Comparison of ENCODE assay signal across 9 mouse cellular contexts in the genomic region with DNA sequence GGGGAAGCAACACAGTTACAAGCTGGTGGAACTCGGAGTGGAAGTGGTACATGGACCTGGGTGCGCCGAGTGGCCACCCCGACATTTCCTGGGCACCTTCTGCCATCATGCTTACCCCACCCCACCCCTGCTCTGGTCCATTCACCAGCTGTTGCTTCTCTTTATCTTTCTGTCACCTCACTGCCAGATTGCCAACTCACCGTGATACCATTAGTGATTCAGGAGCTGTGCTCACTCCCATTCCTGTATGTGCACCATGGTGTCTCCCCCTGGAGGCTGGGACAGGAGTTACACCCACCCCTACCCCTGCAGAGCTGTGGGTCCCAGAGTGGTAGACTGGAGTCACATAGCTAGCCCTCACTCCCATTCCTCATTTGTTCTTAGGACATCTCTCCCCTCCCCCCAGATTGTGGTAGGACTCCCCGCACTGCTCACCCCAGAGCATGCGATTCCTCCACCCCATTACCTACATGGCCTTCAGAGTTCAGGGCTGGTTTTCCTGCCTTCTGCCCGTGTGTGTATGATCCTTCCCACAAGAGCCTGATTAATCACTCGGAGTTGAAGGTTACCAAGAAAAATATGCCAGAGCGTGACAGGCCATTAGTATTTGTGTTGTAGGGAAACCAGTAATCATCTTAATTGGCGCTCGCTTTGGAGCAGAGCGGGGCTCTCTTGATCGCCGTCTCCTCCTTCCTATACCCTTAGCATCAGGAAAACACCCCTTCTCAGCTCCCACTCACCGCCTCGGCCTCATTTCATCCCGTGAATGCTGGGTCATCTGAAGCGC. TPM values are rescaled to one million over a fixed set of nuclear protein-coding genes. Genes with fewer than 3 reads are reported as not detected.
DNase-seq lines count a peak whose midpoint lies in the region; ATAC-seq lines count a peak whose summit lies in the region.
"Had no signal": no experiment of that assay in that cellular context is flagged by ENCODE, and none has a peak within 500 bp of the region (broad histone marks: within the 10 kb centered on the region; RNA-seq: fewer than 3 reads in every experiment).

No protein-coding gene starts in this region.

- no peak overlapping the region for H3K4me2 ChIP-seq in heart, embryonic 11.5 days
- no peak overlapping the region for H3K4me2 ChIP-seq in embryonic facial prominence, embryonic 11.5 days (ENCODE audit: low read depth, low read length)
- no peak overlapping the region for H3K4me2 ChIP-seq in liver, embryonic 11.5 days
- H3K4me2 ChIP-seq: limb, embryonic 15.5 days had no signal

- intact Hi-C loops in left cerebral cortex, postnatal 10 days (cut with DNase I) = no loop called here

- peak; percentile 18 to 39 for DNase-seq in heart, adult 18-20 months
- peak; percentile 35 for DNase-seq in 3134 (ENCODE audit: extremely low read depth, insufficient read length, low spot score)
- DNase-seq in Muller cell, postnatal 12 days (ENCODE audit: inconsistent ontology term) = peak; percentile 57
- DNase-seq in embryonic facial prominence, embryonic 11.5 days (ENCODE audit: low spot score) = peak; percentile 42
- DNase-seq in liver, embryonic 11.5 days (ENCODE audit: low spot score) = no peak
- DNase-seq in spleen, adult 12 weeks (ENCODE audit: low spot score) = peak; percentile 19
- no peak for DNase-seq in left cerebral cortex, postnatal 10 days (ENCODE audit: extremely low spot score in 1 of 2, low spot score in 2 of 2)

- H3K27me3 ChIP-seq in heart, embryonic 11.5 days (ENCODE audit: control insufficient read depth, insufficient read depth, low read length) = no peaks in the 10 kb centered on the region
- no peaks in the 10 kb centered on the region for H3K27me3 ChIP-seq in embryonic facial prominence, embryonic 11.5 days (ENCODE audit: control insufficient read depth, insufficient read depth, low read length)
- H3K27me3 ChIP-seq in liver, embryonic 11.5 days (replicated peaks; ENCODE audit: control insufficient read depth, insufficient read depth, low read length) = no peaks in the 10 kb centered on the region
- H3K27me3 ChIP-seq: limb, embryonic 15.5 days had no signal

- no peak for ATAC-seq in heart, embryonic 11.5 days (replicated peaks; ENCODE audit: insufficient number of reproducible peaks, low FRiP score, low TSS enrichment)
- ATAC-seq in embryonic facial prominence, embryonic 11.5 days (replicated peaks; ENCODE audit: insufficient number of reproducible peaks, low FRiP score, low TSS enrichment, low read depth) = 0 out of 2 replicates have a peak, but pooled peaks have one; percentile 49
- 0 out of 2 replicates have a peak, but pooled peaks have one; percentile 7 for ATAC-seq in liver, embryonic 11.5 days (replicated peaks; ENCODE audit: low FRiP score)

- peaks cover 26% of the 10 kb centered on the region for H3K4me1 ChIP-seq in heart, embryonic 11.5 days (ENCODE audit: control insufficient read depth, insufficient read depth, low read length)
- no peaks in the 10 kb centered on the region; the same call in 1 of the 2 replicates for H3K4me1 ChIP-seq in embryonic facial prominence, embryonic 11.5 days (ENCODE audit: control insufficient read depth, insufficient read depth, low read length)
- no peaks in the 10 kb centered on the region for H3K4me1 ChIP-seq in liver, embryonic 11.5 days (replicated peaks; ENCODE audit: control insufficient read depth, insufficient read depth, low read length)

- H3K27ac ChIP-seq in heart, embryonic 11.5 days (ENCODE audit: low read depth, low read length) = no peak overlapping the region
- H3K27ac ChIP-seq in embryonic facial prominence, embryonic 11.5 days (replicated peaks; ENCODE audit: low read depth, low read length) = no peak overlapping the region
- no peak overlapping the region for H3K27ac ChIP-seq in liver, embryonic 11.5 days (ENCODE audit: low read depth, low read length)
- H3K27ac ChIP-seq: limb, embryonic 15.5 days had no signal

- no peaks in the 10 kb centered on the region for H3K36me3 ChIP-seq in heart, embryonic 11.5 days (ENCODE audit: control insufficient read depth, insufficient read depth, low read length)
- H3K36me3 ChIP-seq in embryonic facial prominence, embryonic 11.5 days (replicated peaks; ENCODE audit: control insufficient read depth, insufficient read depth, low read depth, low read length) = no peaks in the 10 kb centered on the region
- H3K36me3 ChIP-seq in liver, embryonic 11.5 days (ENCODE audit: control insufficient read depth, insufficient read depth, low read length) = peaks cover 2% of the 10 kb centered on the region; the same call in 1 of the 2 replicates
- H3K36me3 ChIP-seq: limb, embryonic 15.5 days had no signal

- no peak overlapping the region for H3K4me3 ChIP-seq in heart, embryonic 11.5 days (ENCODE audit: low read depth, low read length)
- no peak overlapping the region for H3K4me3 ChIP-seq in embryonic facial prominence, embryonic 11.5 days (ENCODE audit: low read depth, low read length)
- no peak overlapping the region for H3K4me3 ChIP-seq in liver, embryonic 11.5 days (ENCODE audit: low read depth, low read length)
- H3K4me3 ChIP-seq: limb, embryonic 15.5 days had no signal

- H3K9ac ChIP-seq in heart, embryonic 11.5 days (ENCODE audit: low read depth, low read length) = no peak overlapping the region
- H3K9ac ChIP-seq in embryonic facial prominence, embryonic 11.5 days (replicated peaks; ENCODE audit: low read length) = no peak overlapping the region
- no peak overlapping the region for H3K9ac ChIP-seq in liver, embryonic 11.5 days (ENCODE audit: low read depth, low read length)
- H3K9ac ChIP-seq: limb, embryonic 15.5 days had no signal

- no peaks in the 10 kb centered on the region for H3K9me3 ChIP-seq in heart, embryonic 11.5 days (replicated peaks; ENCODE audit: control insufficient read depth, low read length)
- H3K9me3 ChIP-seq in embryonic facial prominence, embryonic 11.5 days (replicated peaks; ENCODE audit: control insufficient read depth, low read length) = no peaks in the 10 kb centered on the region
- H3K9me3 ChIP-seq in liver, embryonic 11.5 days (ENCODE audit: control insufficient read depth, low read length) = no peaks in the 10 kb centered on the region
- H3K9me3 ChIP-seq: limb, embryonic 15.5 days had no signal

- 83% methylated on average over 19 of the region's 19 CpGs for WGBS in heart, embryonic 11.5 days (ENCODE audit: insufficient replicate concordance)
- WGBS in embryonic facial prominence, embryonic 11.5 days = 75% methylated on average over 19 of the region's 19 CpGs
- 78% methylated on average over 19 of the region's 19 CpGs for WGBS in liver, embryonic 11.5 days

RNA-seq across cellular contexts. Expression of a gene that starts 54.0 kb away (rescaled TPM):
- total RNA-seq in heart, adult 18-20 months (2021) = 10 to 100 TPM; 48.5 to 51.8 TPM
- polyA plus RNA-seq in heart, embryonic 11.5 days (2014; fragmentation: Nextera tagmentation; extraction: Ambion mirVana) = 10.7 and 10.8 TPM in 2 replicates
- 15.0 and 16.2 TPM in 2 replicates for polyA plus RNA-seq in embryonic facial prominence, embryonic 11.5 days (2014; fragmentation: Nextera tagmentation; extraction: Ambion mirVana)
- 7.5 and 7.8 TPM in 2 replicates for polyA plus RNA-seq in liver, embryonic 11.5 days (2014; fragmentation: Nextera tagmentation; extraction: Ambion mirVana)
- 10 to 100 TPM; 38.5 TPM for total RNA-seq in left cerebral cortex, postnatal 10 days (2021)

Comparison
In these comparisons a context has a peak if more than half of its experiments do, and no peak if none do; other contexts are left out.
1. DNase-seq: peak in heart, adult 18-20 months (2 of 2), 3134 (single experiment), Muller cell, postnatal 12 days (single experiment), embryonic facial prominence, embryonic 11.5 days (single experiment) and spleen, adult 12 weeks (single experiment); none in liver, embryonic 11.5 days (single experiment) and left cerebral cortex, postnatal 10 days (0 of 2).